11 mouse cellular contexts compared by ENCODE assay signal in genomic region chr11:90367894-90368860, GRCm38 (mm10). TPM values are rescaled to one million over a fixed set of nuclear protein-coding genes. Genes with fewer than 3 reads are reported as not detected.
DNase-seq lines count a peak whose midpoint lies in the region; ATAC-seq and TF ChIP-seq lines count a peak whose summit lies in the region.
"Had no signal": no experiment of that assay in that cellular context is flagged by ENCODE, and none has a peak within 500 bp of the region (broad histone marks: within the 10 kb centered on the region; RNA-seq: fewer than 3 reads in every experiment).

No protein-coding gene starts in this region.

- intact Hi-C loops in heart, postnatal 36 days (cut with DNase I): no loop called here

- TF ChIP-seq CTCF in lung, embryonic 14.5 days (IDR thresholded peaks at IDR 0.05; ENCODE audit: low read depth): no peak

- no peaks in the 10 kb centered on the region for H3K9me3 ChIP-seq in heart, embryonic 13.5 days
- no peaks in the 10 kb centered on the region for H3K9me3 ChIP-seq in lung, embryonic 14.5 days (ENCODE audit: low read depth, low read length)
- H3K9me3 ChIP-seq in intestine, embryonic 15.5 days: no peaks in the 10 kb centered on the region
- H3K9me3 ChIP-seq in neural tube, embryonic 15.5 days (replicated peaks): no peaks in the 10 kb centered on the region

- no peak overlapping the region for H3K4me3 ChIP-seq in heart, embryonic 13.5 days
- H3K4me3 ChIP-seq in lung, embryonic 14.5 days (ENCODE audit: low read depth, low read length): no peak overlapping the region
- H3K4me3 ChIP-seq in intestine, embryonic 15.5 days (replicated peaks): no peak overlapping the region
- no peak overlapping the region for H3K4me3 ChIP-seq in neural tube, embryonic 15.5 days (replicated peaks)
- H3K4me3 ChIP-seq: myocyte had no signal

- H3K36me3 ChIP-seq in heart, embryonic 13.5 days: no peaks in the 10 kb centered on the region
- H3K36me3 ChIP-seq in lung, embryonic 14.5 days (ENCODE audit: insufficient read depth): no peaks in the 10 kb centered on the region
- no peaks in the 10 kb centered on the region for H3K36me3 ChIP-seq in intestine, embryonic 15.5 days
- no peaks in the 10 kb centered on the region for H3K36me3 ChIP-seq in neural tube, embryonic 15.5 days

- 60% methylated on average over 14 of the region's 14 CpGs for WGBS in heart, embryonic 13.5 days
- WGBS in lung, embryonic 14.5 days: 51% methylated on average over 14 of the region's 14 CpGs
- WGBS in intestine, embryonic 15.5 days: 80% methylated on average over 14 of the region's 14 CpGs
- 77% methylated on average over 14 of the region's 14 CpGs for WGBS in neural tube, embryonic 15.5 days

- no peak for DNase-seq in heart, postnatal 36 days
- DNase-seq in lung, embryonic 14.5 days: peak; percentile 9
- no peak for DNase-seq in lung, adult 18-20 months
- no peak for DNase-seq in adrenal gland, adult 8-10 months
- no peak for DNase-seq in urinary bladder, postnatal 36 days (ENCODE audit: low spot score in 2 of 2)
- DNase-seq: cerebellum, adult 2 months had no signal

- H3K4me2 ChIP-seq in heart, embryonic 13.5 days: peak overlapping the region; percentile 61
- H3K4me2 ChIP-seq in lung, embryonic 14.5 days: peak overlapping the region; percentile 18; the same call in 1 of the 2 replicates
- H3K4me2 ChIP-seq in intestine, embryonic 15.5 days (replicated peaks): no peak overlapping the region
- no peak overlapping the region for H3K4me2 ChIP-seq in neural tube, embryonic 15.5 days

- ATAC-seq in heart, embryonic 13.5 days (ENCODE audit: extremely low read depth, insufficient number of reproducible peaks, low FRiP score, low TSS enrichment): no peak
- no peak for ATAC-seq in lung, embryonic 14.5 days (ENCODE audit: insufficient read depth)
- ATAC-seq in intestine, embryonic 15.5 days: no peak
- no peak for ATAC-seq in neural tube, embryonic 15.5 days (ENCODE audit: low FRiP score)
- ATAC-seq: Patski had no signal

- H3K4me1 ChIP-seq in heart, embryonic 13.5 days: peaks cover 54% of the 10 kb centered on the region
- peaks cover 43% of the 10 kb centered on the region for H3K4me1 ChIP-seq in lung, embryonic 14.5 days (ENCODE audit: insufficient read depth)
- peaks cover 32% of the 10 kb centered on the region for H3K4me1 ChIP-seq in intestine, embryonic 15.5 days (replicated peaks)
- peaks cover 37% of the 10 kb centered on the region for H3K4me1 ChIP-seq in neural tube, embryonic 15.5 days

- no peak overlapping the region for H3K9ac ChIP-seq in heart, embryonic 13.5 days
- H3K9ac ChIP-seq in lung, embryonic 14.5 days: no peak overlapping the region
- H3K9ac ChIP-seq in intestine, embryonic 15.5 days: no peak overlapping the region
- H3K9ac ChIP-seq in neural tube, embryonic 15.5 days (replicated peaks): no peak overlapping the region

- no peaks in the 10 kb centered on the region for H3K27me3 ChIP-seq in heart, embryonic 13.5 days (replicated peaks)
- no peaks in the 10 kb centered on the region for H3K27me3 ChIP-seq in lung, embryonic 14.5 days (ENCODE audit: insufficient read depth, low read length)
- no peaks in the 10 kb centered on the region for H3K27me3 ChIP-seq in intestine, embryonic 15.5 days (replicated peaks)
- H3K27me3 ChIP-seq in neural tube, embryonic 15.5 days (replicated peaks): no peaks in the 10 kb centered on the region

- H3K27ac ChIP-seq in heart, embryonic 13.5 days (replicated peaks): peak overlapping the region; percentile 89
- peak overlapping the region; percentile 95 for H3K27ac ChIP-seq in lung, embryonic 14.5 days (ENCODE audit: low read depth)
- H3K27ac ChIP-seq in intestine, embryonic 15.5 days: peak overlapping the region; percentile 94; the same call in 1 of the 2 replicates
- H3K27ac ChIP-seq in neural tube, embryonic 15.5 days (replicated peaks): peak overlapping the region; percentile 79

RNA-seq across cellular contexts. Expression of gene Hlf, which starts 22.5 kb away (rescaled TPM):
- 3.0 and 3.3 TPM in 2 replicates for polyA plus RNA-seq in heart, embryonic 13.5 days (2015; fragmentation: Nextera tagmentation; extraction: Ambion mirVana)
- 10 to 100 TPM; 21.2 to 21.3 TPM for total RNA-seq in heart, postnatal 36 days (2021)
- polyA plus RNA-seq in lung, embryonic 14.5 days (2014; fragmentation: Nextera tagmentation; extraction: Ambion mirVana): 3.6 and 4.4 TPM in 2 replicates
- polyA plus RNA-seq in intestine, embryonic 15.5 days (2015; fragmentation: Nextera tagmentation; extraction: Ambion mirVana): 1.3 and 1.6 TPM in 2 replicates
- polyA plus RNA-seq in neural tube, embryonic 15.5 days (2015; fragmentation: Nextera tagmentation; extraction: Ambion mirVana): 2.6 and 3.2 TPM in 2 replicates
- 10 to 100 TPM; 15.5 to 22.7 (median 18.1) TPM for total RNA-seq in adrenal gland, adult 8-10 months (2022)

Comparison
In these comparisons a context has a peak if more than half of its experiments do, and no peak if none do; other contexts are left out.
1. H3K4me2 ChIP-seq: peak in heart, embryonic 13.5 days (single experiment) and lung, embryonic 14.5 days (single experiment); none in intestine, embryonic 15.5 days (single experiment) and neural tube, embryonic 15.5 days (single experiment).
2. Peak in every context shown above with its lines, with median percentiles within 50 percentile points of each other: H3K27ac ChIP-seq.